Mouse (Mus musculus) T-helper 2 cell (primary cell): ENCODE data around the gene Crtap.

Source experiments
- in situ Hi-C: fragments of 300-600 bp; cut with MboI, MseI; formaldehyde crosslinking; loops from one replicate; pipeline ENCODE4 v1.15.1; 2025; ENCODE audit warnings: high pct_unique_total_duplicates

Crtap gene

DNA sequence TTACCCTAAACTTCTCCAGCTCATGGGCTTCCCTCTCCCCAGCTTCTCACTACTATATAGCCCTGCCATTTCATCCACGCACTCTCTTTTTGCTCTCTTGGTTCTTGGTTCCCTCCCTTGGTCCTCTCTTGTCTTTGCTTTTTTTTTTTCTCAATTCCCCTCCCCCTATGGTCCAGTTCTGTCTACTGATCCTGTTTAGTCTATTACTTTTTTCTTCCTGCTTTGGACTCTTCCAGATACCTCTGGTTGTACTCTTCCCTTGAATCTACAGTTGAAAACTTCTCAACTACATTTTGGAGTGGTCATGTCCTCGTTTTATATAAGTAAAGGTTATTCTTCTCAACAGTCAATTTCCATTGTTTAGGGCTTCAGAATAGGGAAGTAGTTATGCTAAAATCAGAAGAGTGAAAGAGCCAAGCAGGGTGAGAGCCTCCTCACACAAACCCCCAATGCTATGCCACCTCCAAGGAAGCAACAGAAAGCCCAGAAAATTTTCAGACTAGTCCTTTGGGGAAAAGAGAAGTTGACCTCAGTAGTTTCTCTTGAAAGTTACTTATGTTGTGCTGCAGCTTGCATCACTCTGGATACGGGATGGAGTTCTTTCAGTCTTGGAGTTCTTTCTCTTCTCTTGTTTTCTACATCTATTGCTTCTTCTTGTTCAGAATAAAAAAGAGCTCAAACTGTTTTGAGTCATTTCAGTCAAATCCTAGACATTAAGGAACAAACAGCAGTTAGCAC lies 64.3 kb downstream of the Crtap start:
- in situ Hi-C loops = no loop called here
